Mouse (Mus musculus) C2C12 (cell line): Measurements from ENCODE around the gene Gm43638. TPM values are rescaled to one million over a fixed set of nuclear protein-coding genes. Genes with fewer than 3 reads are reported as not detected.

Experiments used
- H3K27me3 ChIP-seq: one replicate; pipeline ENCODE4 v1.6.1; 2011; ENCODE audit not compliant: control insufficient read depth, insufficient read depth, insufficient read length
- H3K36me3 ChIP-seq: one replicate; pipeline ENCODE4 v1.6.1; 2011; ENCODE audit not compliant: control insufficient read depth, insufficient read depth
- H3K4me3 ChIP-seq: one replicate; pipeline ENCODE4 v1.5.1; 2011; ENCODE audit warnings: mild to moderate bottlenecking, control low read depth; ENCODE audit not compliant: poor library complexity, insufficient read depth, severe bottlenecking
- H3K79me2 ChIP-seq: one replicate; pipeline ENCODE4 v1.6.1; 2011; ENCODE audit not compliant: control insufficient read depth, insufficient read depth
- H3K79me3 ChIP-seq: one replicate; pipeline ENCODE4 v1.6.1; 2011; ENCODE audit warnings: low read depth, control low read depth
- H3ac ChIP-seq: one replicate; pipeline ENCODE3; 2011; ENCODE audit warnings: low read depth; ENCODE audit not compliant: control insufficient read depth, insufficient read length
- CEBPB ChIP-seq: IDR thresholded peaks from one replicate; pipeline ENCODE4 v1.6.1; 2011; ENCODE audit warnings: low read depth, mild to moderate bottlenecking, control low read depth, moderate library complexity
- CTCF ChIP-seq: IDR thresholded peaks from one replicate; pipeline ENCODE4 v1.5.1; 2011; ENCODE audit not compliant: control insufficient read depth, insufficient read depth, insufficient read length
- FOSL1 ChIP-seq: IDR thresholded peaks from one replicate; pipeline ENCODE4 v1.8.0; 2011; ENCODE audit warnings: mild to moderate bottlenecking, low read length; ENCODE audit not compliant: poor library complexity, insufficient read depth, severe bottlenecking
- MAX ChIP-seq: IDR thresholded peaks from one replicate; pipeline ENCODE4 v1.6.1; 2011; ENCODE audit warnings: mild to moderate bottlenecking, control low read depth
- MYOD1 ChIP-seq: IDR thresholded peaks from one replicate; pipeline ENCODE4 v1.6.1; 2011; ENCODE audit warnings: low read depth; ENCODE audit not compliant: control insufficient read depth, insufficient read length
- MYOG ChIP-seq: IDR thresholded peaks from one replicate; pipeline ENCODE4 v1.6.1; 2011; ENCODE audit not compliant: control insufficient read depth, insufficient read length; ENCODE audit errors: extremely low read depth
- USF1 ChIP-seq: IDR thresholded peaks from one replicate; pipeline ENCODE4 v1.6.1; 2011; ENCODE audit warnings: low read depth, mild to moderate bottlenecking, control low read depth, moderate library complexity
- polyA plus RNA-seq: library from polyadenylated mRNA; unstranded; fragments of >200 nt; fragmentation: generic; extraction: Trizol; gene quantifications from one replicate; pipeline ENCODE4 v1.2.1, GENCODE M21; 2012; ENCODE audit warnings: missing spikeins

Gene Gm43638
- polyA plus RNA-seq, 1 experiment = not detected

DNA sequence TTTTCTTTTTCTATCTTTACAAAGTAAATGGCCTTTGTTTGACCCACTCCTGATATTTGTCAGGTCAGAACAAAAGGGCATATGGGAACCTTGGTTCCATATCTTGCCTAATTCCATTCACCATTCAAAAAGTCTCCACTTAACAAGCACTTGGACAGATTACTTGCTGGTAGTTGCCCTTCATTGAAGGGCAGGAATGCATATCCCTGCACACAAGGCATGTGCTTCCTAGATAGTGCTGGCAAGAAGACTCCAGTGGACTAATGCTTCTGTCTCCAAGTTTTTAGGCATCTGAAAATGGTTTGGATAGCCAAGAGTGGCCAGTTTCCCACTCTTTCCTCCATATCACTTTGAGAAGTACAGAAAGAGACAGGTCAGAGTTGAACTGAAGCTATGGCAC lies 12.7 kb upstream of the Gm43638 start:
- no peaks in the 10 kb centered on the region for H3K36me3 ChIP-seq
- no peak overlapping the region for H3K4me3 ChIP-seq
- H3K79me3 ChIP-seq = no peaks in the 10 kb centered on the region
- no peaks in the 10 kb centered on the region for H3K79me2 ChIP-seq
- no peak overlapping the region for H3ac ChIP-seq
- no peaks in the 10 kb centered on the region for H3K27me3 ChIP-seq
- TF ChIP-seq MYOD1 (no peak), USF1 (no peak), MAX (no peak), MYOG (no peak), CTCF (no peak), FOSL1 (no peak), CEBPB (no peak)

DNA sequence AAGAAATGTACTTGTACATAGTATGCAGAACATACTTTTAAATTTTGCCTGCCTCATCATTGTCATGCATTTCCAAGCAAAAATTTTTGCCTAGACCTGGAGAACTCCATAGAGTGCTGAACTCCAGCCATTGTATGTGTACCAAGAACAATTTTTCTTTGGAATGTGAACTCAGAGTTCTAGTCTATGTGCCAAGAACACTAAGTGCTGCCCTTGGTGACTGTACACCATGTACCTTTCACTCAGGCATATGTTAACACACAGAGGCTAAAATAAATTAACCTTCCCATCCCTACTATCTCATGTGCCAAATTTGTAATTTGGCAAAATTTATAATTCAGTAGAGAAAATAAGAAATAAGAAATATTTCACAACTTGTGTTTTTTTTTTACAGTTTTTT lies 12.3 kb upstream of the Gm43638 start:
- no peaks in the 10 kb centered on the region for H3K36me3 ChIP-seq
- H3K79me3 ChIP-seq = no peaks in the 10 kb centered on the region
- no peak for TF ChIP-seq MYOG
- TF ChIP-seq CEBPB = no peak
- no peak for TF ChIP-seq MAX
- no peak for TF ChIP-seq USF1
- TF ChIP-seq MYOD1 = no peak
- no peak for TF ChIP-seq CTCF
- TF ChIP-seq FOSL1 = no peak
- H3K27me3 ChIP-seq = no peaks in the 10 kb centered on the region
- no peak overlapping the region for H3K4me3 ChIP-seq
- H3ac ChIP-seq = no peak overlapping the region
- H3K79me2 ChIP-seq = no peaks in the 10 kb centered on the region

DNA sequence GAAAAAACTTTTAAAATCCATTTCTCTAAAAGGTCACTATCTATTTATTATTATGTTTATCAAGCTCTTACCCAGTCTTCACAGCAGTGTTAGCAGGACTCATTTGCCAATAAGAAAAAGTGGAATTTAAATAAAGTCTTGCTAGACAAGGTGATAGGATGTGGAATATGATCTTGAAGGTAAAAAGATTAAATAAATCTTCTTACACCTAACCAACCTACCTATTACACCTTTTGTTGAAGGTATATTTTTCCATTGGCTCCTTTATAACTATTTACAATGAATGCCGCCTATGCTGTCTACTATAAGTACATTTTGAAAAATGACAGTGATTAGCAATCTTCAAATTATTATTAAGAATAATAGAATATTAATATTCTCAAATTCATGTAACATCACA lies 4.2 kb upstream of the Gm43638 start, which contains the start of gene Ugt2a1:
TSS of gene Ugt2a1 (minus strand) at position 101 of the 400 bp plus-strand sequence.
- no peak for TF ChIP-seq FOSL1
- TF ChIP-seq CEBPB = no peak
- no peak for TF ChIP-seq MYOG
- TF ChIP-seq MAX = no peak
- no peak for TF ChIP-seq MYOD1
- no peak for TF ChIP-seq USF1
- TF ChIP-seq CTCF = no peak
- Histone ChIP-seq H3K4me3 (no peak within 1 kb of the TSS), H3K36me3 (no peaks in the 10 kb centered on the region), H3K79me3 (no peaks in the 10 kb centered on the region), H3ac (no peak within 1 kb of the TSS), H3K79me2 (no peaks in the 10 kb centered on the region), H3K27me3 (no peaks in the 10 kb centered on the region)

DNA sequence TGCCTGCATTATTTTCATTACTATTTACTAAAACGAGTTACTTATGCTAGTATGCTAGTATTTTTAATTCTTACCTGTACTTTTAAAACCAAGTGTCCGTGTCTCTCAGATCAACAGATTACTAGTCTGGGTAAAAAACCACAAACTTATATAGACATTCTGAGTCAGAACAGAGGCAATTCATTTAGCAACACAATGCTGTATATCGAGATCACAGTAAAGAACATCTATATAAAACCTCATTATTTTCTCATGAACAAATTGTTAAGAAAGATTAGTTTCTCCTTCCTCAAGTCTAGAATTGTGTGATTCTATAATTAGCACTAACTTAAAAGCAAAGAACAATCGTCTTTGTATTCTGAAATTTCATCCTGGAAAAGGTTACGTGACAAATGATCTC lies 4.4 kb downstream of the Gm43638 start, which contains the start of gene Ugt2a2:
TSS of gene Ugt2a2 (minus strand) at position 101 of the 400 bp plus-strand sequence.
- Histone ChIP-seq H3ac (no peak within 1 kb of the TSS), H3K4me3 (no peak within 1 kb of the TSS), H3K79me3 (no peaks in the 10 kb centered on the region), H3K27me3 (no peaks in the 10 kb centered on the region), H3K79me2 (no peaks in the 10 kb centered on the region), H3K36me3 (no peaks in the 10 kb centered on the region)
- TF ChIP-seq MYOD1 = no peak
- no peak for TF ChIP-seq MAX
- no peak for TF ChIP-seq FOSL1
- no peak for TF ChIP-seq USF1
- TF ChIP-seq CTCF = no peak
- TF ChIP-seq MYOG = no peak
- no peak for TF ChIP-seq CEBPB

DNA sequence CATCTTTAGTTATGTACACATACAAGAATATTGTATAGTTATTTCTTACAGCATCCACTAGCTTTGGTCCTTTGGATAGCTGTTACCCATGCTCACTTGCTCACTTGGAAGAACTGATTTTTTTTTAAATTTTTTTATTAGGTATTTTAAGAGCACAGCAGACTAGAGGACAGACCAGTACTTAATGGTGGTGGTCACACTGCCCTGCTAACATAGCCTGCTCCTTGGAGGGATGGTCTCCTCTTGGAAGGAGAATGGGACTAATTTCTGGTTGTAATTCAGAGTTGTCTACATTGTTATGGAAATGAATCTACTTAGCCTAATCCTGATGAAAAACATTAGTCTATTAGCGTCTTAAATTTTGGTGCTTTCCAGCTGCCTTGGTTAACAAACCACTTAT lies 27.8 kb downstream of the Gm43638 start:
- H3ac ChIP-seq = no peak overlapping the region
- TF ChIP-seq MAX (no peak), USF1 (no peak), CTCF (no peak), MYOG (no peak), CEBPB (no peak), FOSL1 (no peak), MYOD1 (no peak)
- H3K4me3 ChIP-seq = no peak overlapping the region
- H3K27me3 ChIP-seq = no peaks in the 10 kb centered on the region
- no peaks in the 10 kb centered on the region for H3K79me3 ChIP-seq
- H3K36me3 ChIP-seq = no peaks in the 10 kb centered on the region
- no peaks in the 10 kb centered on the region for H3K79me2 ChIP-seq

DNA sequence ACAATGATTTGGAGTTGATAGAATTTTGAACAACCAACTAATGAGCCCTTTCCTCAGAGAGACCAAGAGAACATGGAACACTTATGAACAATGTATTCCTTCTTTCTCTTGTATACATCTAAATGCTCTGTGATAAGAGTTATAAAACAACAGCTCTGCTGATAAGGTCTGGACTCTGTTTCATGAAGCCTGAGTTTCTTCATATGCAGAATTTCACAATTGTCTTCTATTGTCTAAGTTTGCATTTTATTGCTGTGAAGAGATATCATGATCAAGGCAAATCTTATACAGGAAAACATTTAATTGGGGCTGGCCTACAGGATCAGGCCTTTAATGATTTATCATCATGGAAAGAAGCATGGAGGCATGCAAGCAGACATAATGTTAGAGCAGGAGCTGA lies 28.9 kb downstream of the Gm43638 start:
- no peaks in the 10 kb centered on the region for H3K27me3 ChIP-seq
- no peak overlapping the region for H3ac ChIP-seq
- H3K79me2 ChIP-seq = no peaks in the 10 kb centered on the region
- H3K36me3 ChIP-seq = no peaks in the 10 kb centered on the region
- no peak overlapping the region for H3K4me3 ChIP-seq
- no peaks in the 10 kb centered on the region for H3K79me3 ChIP-seq
- no peak for TF ChIP-seq CEBPB
- no peak for TF ChIP-seq MYOD1
- TF ChIP-seq MYOG = no peak
- no peak for TF ChIP-seq USF1
